ENCODE assay signal across 8 mouse cellular contexts in the genomic region with DNA sequence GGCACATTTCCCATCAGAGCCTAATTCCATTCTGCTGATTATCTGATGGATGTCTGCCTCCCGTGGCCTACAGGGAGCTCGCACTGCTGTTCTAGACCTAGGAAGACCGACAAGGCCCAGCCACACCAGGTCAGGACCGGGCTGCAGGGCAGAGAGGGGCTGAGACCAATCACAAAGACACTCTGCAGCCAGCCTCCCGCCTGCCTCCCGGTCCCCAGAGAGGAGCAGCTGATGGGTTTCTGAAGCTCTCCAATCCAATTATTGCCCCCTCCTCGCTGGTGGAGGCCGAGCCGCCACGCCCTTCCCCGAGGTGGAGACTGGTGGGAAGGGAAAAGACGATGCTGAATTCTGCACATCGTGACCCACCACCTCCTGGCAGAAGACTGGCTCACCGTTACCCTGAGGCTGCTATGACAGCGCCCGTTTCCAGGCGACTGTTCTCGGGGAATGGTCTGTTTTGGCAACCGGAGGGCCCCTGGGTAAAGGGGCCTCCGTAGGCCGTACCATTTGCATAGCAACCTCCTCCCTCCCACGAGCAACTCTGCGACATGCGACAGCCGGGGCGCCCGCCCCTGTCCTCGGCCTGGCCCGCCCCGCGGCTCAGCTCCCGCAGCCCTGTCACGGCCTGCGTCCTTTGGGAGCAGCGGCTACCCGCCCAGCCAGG. TPM values are rescaled to one million over a fixed set of nuclear protein-coding genes. Genes with fewer than 3 reads are reported as not detected.
DNase-seq lines count a peak whose midpoint lies in the region; ATAC-seq and TF ChIP-seq lines count a peak whose summit lies in the region.

No protein-coding gene starts in this region.

- peak; percentile 89 for TF ChIP-seq POLR2A in CH12.LX (IDR thresholded peaks at IDR 0.05; ENCODE audit: low read depth, low read length)

- H3K36me3 ChIP-seq in CH12.LX (replicated peaks in 1 of 2; ENCODE audit: control insufficient read depth in 1 of 2, insufficient read depth in 1 of 2, low read length in 1 of 2) = peaks cover 0 to 15% of the 10 kb centered on the region in 2 experiments
- no peaks in the 10 kb centered on the region for H3K36me3 ChIP-seq in heart, embryonic 14.5 days (ENCODE audit: control insufficient read depth, insufficient read depth, low read length)
- H3K36me3 ChIP-seq in liver, embryonic 11.5 days (ENCODE audit: control insufficient read depth, insufficient read depth, low read length) = no peaks in the 10 kb centered on the region
- no peaks in the 10 kb centered on the region for H3K36me3 ChIP-seq in splenic B cell, adult 2 months (ENCODE audit: control insufficient read depth, insufficient read depth, low read length, poor library complexity, severe bottlenecking)

- no peak for TF ChIP-seq RAD21 in CH12.LX (IDR thresholded peaks at IDR 0.05; ENCODE audit: low read depth, low read length)

- TF ChIP-seq CTCF in CH12.LX (conservative IDR thresholded peaks at IDR 0.05 in 1 of 2, IDR thresholded peaks at IDR 0.05 in 1 of 2; ENCODE audit: low read depth in 2 of 2, low read length in 2 of 2) = no peak; a peak in 1 of 4 replicates

- ATAC-seq in erythroid progenitor cell, adult 5-6 weeks (replicated peaks; ENCODE audit: low FRiP score, poor library complexity, severe bottlenecking) = peak; percentile 63
- peak; percentile 75 for ATAC-seq in heart, embryonic 14.5 days (ENCODE audit: insufficient number of reproducible peaks, insufficient read depth, low FRiP score, low read depth)
- ATAC-seq in liver, embryonic 11.5 days (replicated peaks; ENCODE audit: low FRiP score) = peak; percentile 80
- ATAC-seq in monocyte, adult 5-6 weeks (replicated peaks; ENCODE audit: insufficient number of reproducible peaks, low FRiP score, low TSS enrichment, poor library complexity, severe bottlenecking) = peak; percentile 47

- H3K27ac ChIP-seq in CH12.LX (ENCODE audit: insufficient read depth, low read depth) = peak overlapping the region; percentile 91
- H3K27ac ChIP-seq in brown adipose tissue, adult 24 weeks (replicated peaks; ENCODE audit: low read depth, low read length) = peak overlapping the region; percentile 57; the same call in 1 of the 2 replicates
- peak overlapping the region; percentile 90 to 92 for H3K27ac ChIP-seq in heart, embryonic 14.5 days (replicated peaks in 1 of 2; ENCODE audit: control insufficient read depth in 1 of 2, insufficient read depth in 1 of 2, low read depth in 2 of 2, low read length in 2 of 2)
- H3K27ac ChIP-seq in liver, embryonic 11.5 days (ENCODE audit: low read depth, low read length) = peak overlapping the region; percentile 89

- H3K4me3 ChIP-seq in CH12.LX (replicated peaks in 1 of 3; ENCODE audit: low read depth in 2 of 3, low read length in 2 of 3, poor library complexity in 1 of 3) = peak overlapping the region; percentile 66 to 88 (median 83)
- peak overlapping the region; percentile 57 for H3K4me3 ChIP-seq in brown adipose tissue, adult 24 weeks (ENCODE audit: insufficient read depth, low read depth, low read length)
- peak overlapping the region; percentile 38 to 50 for H3K4me3 ChIP-seq in heart, embryonic 14.5 days (ENCODE audit: control insufficient read depth in 1 of 2, insufficient read depth in 1 of 2, low read depth in 1 of 2, low read length in 2 of 2)
- peak overlapping the region; percentile 55 for H3K4me3 ChIP-seq in liver, embryonic 11.5 days (ENCODE audit: low read depth, low read length)

- under 1% methylated on average over 36 of the region's 36 CpGs for WGBS in heart, embryonic 14.5 days
- WGBS in liver, embryonic 11.5 days = 2% methylated on average over 36 of the region's 36 CpGs

- no peaks in the 10 kb centered on the region for H3K27me3 ChIP-seq in CH12.LX (replicated peaks)
- no peaks in the 10 kb centered on the region for H3K27me3 ChIP-seq in heart, embryonic 14.5 days (ENCODE audit: control insufficient read depth, insufficient read depth, low read length)
- H3K27me3 ChIP-seq in liver, embryonic 11.5 days (replicated peaks; ENCODE audit: control insufficient read depth, insufficient read depth, low read length) = no peaks in the 10 kb centered on the region
- H3K27me3 ChIP-seq in splenic B cell, adult 2 months (ENCODE audit: control insufficient read depth, insufficient read depth, low read length, poor library complexity, severe bottlenecking) = no peaks in the 10 kb centered on the region

- dilution Hi-C loops in CH12.LX (cut with MboI; ENCODE audit: extremely low pct_ligation_motif_present, extremely low pct_unique_long_range_greater_than_20kb, low sequenced_read_pairs) = no loop called here

- peak overlapping the region; percentile 57 for H3K4me2 ChIP-seq in CH12.LX (ENCODE audit: insufficient read depth, low read depth, poor library complexity, severe bottlenecking)
- H3K4me2 ChIP-seq in heart, embryonic 14.5 days (ENCODE audit: low read length) = peak overlapping the region; percentile 66
- peak overlapping the region; percentile 80 for H3K4me2 ChIP-seq in liver, embryonic 11.5 days

- H3K79me2 ChIP-seq in CH12.LX (replicated peaks; ENCODE audit: control insufficient read depth, extremely low read depth, insufficient read depth, poor library complexity, severe bottlenecking) = peaks cover 16% of the 10 kb centered on the region

- no peak for TF ChIP-seq EP300 in CH12.LX (IDR thresholded peaks at IDR 0.05; ENCODE audit: low read length)

- H3K9ac ChIP-seq in CH12.LX (ENCODE audit: insufficient read depth, low read depth) = peak overlapping the region; percentile 73
- peak overlapping the region; percentile 69 for H3K9ac ChIP-seq in heart, embryonic 14.5 days (ENCODE audit: low read length)
- H3K9ac ChIP-seq in liver, embryonic 11.5 days (ENCODE audit: low read depth, low read length) = peak overlapping the region; percentile 67

- no peaks in the 10 kb centered on the region for H3K9me3 ChIP-seq in CH12.LX (replicated peaks; ENCODE audit: low read length)
- no peaks in the 10 kb centered on the region for H3K9me3 ChIP-seq in heart, embryonic 14.5 days (ENCODE audit: control insufficient read depth, low read length)
- H3K9me3 ChIP-seq in liver, embryonic 11.5 days (ENCODE audit: control insufficient read depth, low read length) = no peaks in the 10 kb centered on the region

- peaks cover 11 to 45% of the 10 kb centered on the region in 2 experiments for H3K4me1 ChIP-seq in CH12.LX (ENCODE audit: control insufficient read depth in 1 of 2, insufficient read depth in 2 of 2)
- peaks cover 14% of the 10 kb centered on the region for H3K4me1 ChIP-seq in brown adipose tissue, adult 24 weeks (ENCODE audit: control insufficient read depth, insufficient read depth, insufficient read length, low read length)
- peaks cover 44 to 69% of the 10 kb centered on the region in 2 experiments for H3K4me1 ChIP-seq in heart, embryonic 14.5 days (ENCODE audit: control insufficient read depth in 2 of 2, insufficient read depth in 2 of 2, low read length in 2 of 2)
- H3K4me1 ChIP-seq in liver, embryonic 11.5 days (replicated peaks; ENCODE audit: control insufficient read depth, insufficient read depth, low read length) = peaks cover 74% of the 10 kb centered on the region

- DNase-seq in CH12.LX (ENCODE audit: extremely low read depth) = peak; percentile 94
- peak; percentile 86 for DNase-seq in kidney, postnatal 10 days
- peak; percentile 73 for DNase-seq in liver, embryonic 11.5 days (ENCODE audit: low spot score)
- DNase-seq in splenic B cell, adult 2 months (ENCODE audit: low read depth, low spot score) = peak; percentile 92

- in situ Hi-C loops in CH12.LX (cut with MboI; ENCODE audit: low pct_ligation_motif_present, low pct_unique_long_range_greater_than_20kb, low sequenced_read_pairs) = loop anchor here (5.0 kb wide), 1 partner anchor 45 kb away; no protein-coding TSS in a partner anchor

TF ChIP-seq in CH12.LX, 34 proteins besides CTCF, POLR2A, EP300 and RAD21 (continues in another document):
- peak; percentile 66; the same call in 1 of the 2 replicates for TF ChIP-seq TBP (conservative IDR thresholded peaks at IDR 0.05; ENCODE audit: low read depth, low read length)
- TF ChIP-seq CHD1 (IDR thresholded peaks at IDR 0.05; ENCODE audit: low read depth, low read length) = 0 out of 2 replicates have a peak, but pooled peaks have one; percentile 82
- TF ChIP-seq UBTF (IDR thresholded peaks at IDR 0.05; ENCODE audit: low read depth, low read length) = 0 out of 2 replicates have a peak, but pooled peaks have one; percentile 52
- TF ChIP-seq JUND (conservative IDR thresholded peaks at IDR 0.05; ENCODE audit: low read depth, low read length) = no peak
- no peak for TF ChIP-seq CHD2 (IDR thresholded peaks at IDR 0.05; ENCODE audit: low read length)
- TF ChIP-seq MXI1 (IDR thresholded peaks at IDR 0.05; ENCODE audit: low read depth, low read length) = peak; percentile 81
- TF ChIP-seq ETS1 (conservative IDR thresholded peaks at IDR 0.05; ENCODE audit: low read depth, low read length) = peak; percentile 26
- no peak; the same call in 1 of the 2 replicates for TF ChIP-seq MAX (IDR thresholded peaks at IDR 0.05; ENCODE audit: low read length)
- peak; percentile 71 for TF ChIP-seq SIN3A (IDR thresholded peaks at IDR 0.05; ENCODE audit: low read length)
- no peak for TF ChIP-seq PAX5 (IDR thresholded peaks at IDR 0.05; ENCODE audit: low read length)
- TF ChIP-seq ELF1 (IDR thresholded peaks at IDR 0.05; ENCODE audit: low read depth, low read length) = peak; percentile 33; the same call in 1 of the 2 replicates
- TF ChIP-seq NELFE (IDR thresholded peaks at IDR 0.05; ENCODE audit: low read depth, low read length) = peak; percentile 71
- no peak for TF ChIP-seq GABPA (IDR thresholded peaks at IDR 0.05; ENCODE audit: insufficient replicate concordance, low read depth, low read length)
- TF ChIP-seq POLR2AphosphoS2 (IDR thresholded peaks at IDR 0.05; ENCODE audit: low read depth, low read length) = peak; percentile 52; the same call in 1 of the 2 replicates
- peak; percentile 66; the same call in 1 of the 2 replicates for TF ChIP-seq HCFC1 (IDR thresholded peaks at IDR 0.05; ENCODE audit: low read depth, low read length)
- no peak; the same call in none of the 2 replicates for TF ChIP-seq IRF4 (IDR thresholded peaks at IDR 0.05; ENCODE audit: low read depth, low read length)
- TF ChIP-seq MEF2A (IDR thresholded peaks at IDR 0.05; ENCODE audit: borderline replicate concordance, low read depth, low read length) = peak; percentile 83

RNA-seq across cellular contexts. Expression of a gene that starts 53.5 kb away (rescaled TPM):
- 141 and 178 TPM in 2 replicates for total RNA-seq in CH12.LX (2012; rRNA removed)
- 72.7 and 75.8 TPM in 2 replicates for total RNA-seq in CH12.LX (2014; rRNA removed)
- 121 and 133 TPM in 2 replicates for polyA plus RNA-seq in CH12.LX (2012; ENCODE audit: insufficient read length, low read depth)
- polyA plus RNA-seq in brown adipose tissue, adult 24 weeks (2012; ENCODE audit: insufficient read depth, insufficient read length, missing spikeins) = 77.0 and 152 TPM in 2 replicates
- total RNA-seq in erythroid progenitor cell, adult 5-6 weeks (2015; ENCODE audit: low replicate concordance) = 88.0 and 102 TPM in 2 replicates
- 143 and 147 TPM in 2 replicates for total RNA-seq in erythroid progenitor cell, adult 5-6 weeks (2017; ENCODE audit: low replicate concordance)
- polyA plus RNA-seq in heart, embryonic 14.5 days (2014; fragmentation: Nextera tagmentation; extraction: Ambion mirVana) = 14.1 and 16.5 TPM in 2 replicates
- 41.6 and 47.0 TPM in 2 replicates for polyA plus RNA-seq in liver, embryonic 11.5 days (2014; fragmentation: Nextera tagmentation; extraction: Ambion mirVana)
- total RNA-seq in monocyte, adult 5-6 weeks (2017) = 698 to 1,062 TPM (median 980 TPM) in 3 replicates

Comparison
In these comparisons a context has a peak if more than half of its experiments do, and no peak if none do; other contexts are left out.
1. Peak in every context shown above with its lines: DNase-seq, ATAC-seq, H3K4me3 ChIP-seq and H3K27ac ChIP-seq.